Mouse (Mus musculus): ENCODE measurements around the gene Gm38392.

Gm38392 gene

DNA sequence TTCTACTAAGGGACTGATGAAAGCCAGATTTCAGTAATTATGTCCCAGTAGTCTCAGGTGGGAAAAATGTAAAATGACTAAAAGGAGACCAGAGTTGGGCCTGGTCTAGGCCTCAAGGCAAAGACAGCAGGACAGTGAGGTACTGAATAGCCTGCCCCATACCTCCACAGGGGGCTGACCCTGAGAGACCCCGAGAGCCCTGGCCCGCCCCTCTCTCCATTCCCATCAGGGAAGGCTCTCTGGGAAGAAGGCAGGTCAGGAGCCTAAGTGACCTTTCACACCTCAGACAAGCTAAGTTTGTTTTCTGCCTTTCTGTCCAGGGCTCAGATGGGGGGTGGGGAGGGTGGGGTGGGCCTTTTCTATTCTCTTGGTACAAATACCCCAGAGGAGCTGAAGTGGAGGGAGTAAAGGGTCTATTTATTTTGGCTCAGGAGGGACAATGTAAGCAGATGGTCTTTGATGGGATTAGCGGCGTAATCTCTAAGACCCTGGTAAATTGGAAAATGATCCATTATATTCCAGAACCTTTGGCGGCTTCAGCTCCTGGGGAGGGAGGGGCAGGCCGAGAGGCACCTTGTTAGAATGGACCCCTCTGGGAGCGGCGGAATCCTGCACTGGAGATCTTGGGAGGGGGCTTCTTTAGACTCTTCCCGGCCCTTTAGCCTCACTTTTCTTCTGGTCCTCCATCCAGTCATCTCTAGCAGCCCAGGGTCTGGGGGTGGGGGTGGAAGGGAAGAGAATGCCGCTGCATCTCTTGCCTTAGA is 89.1 kb downstream of the Gm38392 start:
- no peak for DNase-seq
